Mouse (Mus musculus) layer of hippocampus, adult 2 months (tissue): Measurements from ENCODE around the gene Selenop. TPM values are rescaled to one million over a fixed set of nuclear protein-coding genes. Genes with fewer than 3 reads are reported as not detected.

Experiments used
- DNase-seq, 2 experiments: peaks; one replicate each; pipeline ENCODE4 v3.0.0; 2022; ENCODE audit warnings: low spot score in 2 of 2
- H3K27ac ChIP-seq: fragments of 200-600 bp; 2 replicates; pipeline ENCODE4 v1.8.1; 2022
- H3K4me3 ChIP-seq: fragments of 200-600 bp; 2 replicates; pipeline ENCODE4 v1.8.1; 2022; ENCODE audit warnings: mild to moderate bottlenecking
- CTCF ChIP-seq: fragments of 200-600 bp; conservative IDR thresholded peaks from 2 replicates; pipeline ENCODE4 v1.8.1; 2022; ENCODE audit warnings: antibody characterized with exemption, mild to moderate bottlenecking, moderate library complexity
- total RNA-seq, 2 experiments: library from RNA; stranded (reverse); gene quantifications; 2 replicates each; pipeline ENCODE4 v1.2.3; 2021

Selenop gene
- total RNA-seq, 2 experiments from 2014 or later: 292 to 295 TPM

GRCm38 (mm10) chr15:3323041-3323440 is 54.7 kb downstream of the Selenop start:
- no peak overlapping the region for H3K4me3 ChIP-seq

More at GRCm38 (mm10) chr15:3323041-3323440, 54.7 kb downstream of the Selenop start:
- no peak overlapping the region for H3K27ac ChIP-seq
- TF ChIP-seq CTCF: no peak
- no peak for DNase-seq

Other genes with a start within 250 kb of the Selenop start
- gene Ccdc152, start 35.0 kb downstream of the Selenop start, total RNA-seq: not detected